Mouse (Mus musculus) embryonic stem cell, embryonic (primary cell): ENCODE results near the gene Chrm4.

Source experiments
- CTCF ChIA-PET, 4 experiments: fragments of 300-600 bp in 2 of 4; fragments of 350-600 bp in 2 of 4; sonication (Branson Sonifier 250); formaldehyde crosslinking; loops; one replicate each; lab custom pipeline; 2022; ENCODE audit warnings: inconsistent platforms in 2 of 4; lab: Charles Lee
- POLR2A ChIA-PET, 4 experiments: fragments of 300-600 bp in 2 of 4; fragments of 350-600 bp in 2 of 4; sonication (Branson Sonifier 250); formaldehyde crosslinking; loops; one replicate each; lab custom pipeline; 2022; ENCODE audit warnings: antibody characterized with exemption in 4 of 4, inconsistent platforms in 1 of 4; lab: Charles Lee

Gene Chrm4

GRCm38 (mm10) chr2:91961901-91962761, 35.1 kb downstream of the Chrm4 start:
- POLR2A ChIA-PET, result interaction anchor here (0.6 to 5.7 kb wide), 28 partner anchors 8 to 1021 kb away, joined by 3 to 34 read pairs (median 5); partner anchors contain the start of gene Mdk (in 1 of the 4)
- CTCF ChIA-PET, result interaction anchor here in 3 of 4 experiments (0.6 to 4.4 kb wide), 17 partner anchors 8 to 891 kb away, joined by 3 to 41 read pairs (median 6); partner anchors contain the start of genes Gm9821 (in 2 of the 3) and Mdk (in 1 of the 3)

DNA sequence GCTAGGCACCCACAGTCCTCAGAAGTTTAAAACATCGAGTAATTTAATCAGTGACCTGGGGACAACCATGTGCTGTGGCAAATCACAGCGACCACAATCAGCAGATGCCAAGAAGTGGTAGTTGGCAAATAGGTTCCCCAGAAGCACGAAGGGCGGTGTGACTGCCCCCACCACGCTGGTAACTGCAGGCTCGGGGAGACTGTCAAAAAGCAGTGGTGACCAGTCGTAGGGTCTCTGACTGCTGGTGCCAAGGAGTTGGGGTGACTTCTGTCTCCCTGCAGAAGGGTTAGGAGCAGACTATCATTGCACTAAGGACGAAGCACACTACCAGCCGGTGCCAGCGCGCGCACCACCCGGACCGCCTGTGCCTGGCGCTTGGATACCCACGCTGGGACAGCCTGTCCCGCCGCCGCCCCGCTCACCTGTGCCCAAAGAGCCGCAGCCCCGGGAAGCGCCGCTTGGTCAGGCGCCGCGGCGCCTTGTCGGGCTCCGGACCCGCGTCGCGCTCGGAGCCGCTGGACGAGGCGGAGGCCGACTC, 35.9 kb downstream of the Chrm4 start:
- CTCF ChIA-PET, result interaction anchor here (0.5 to 4.2 kb wide), 45 partner anchors 8 to 469 kb away, joined by 3 to 41 read pairs (median 6); partner anchors contain the start of genes Mdk (in 4 of the 4), Gm9821 (in 3 of the 4), Dgkz (in 2 of the 4) and Ambra1 (in 1 of the 4)
- POLR2A ChIA-PET, result interaction anchor here (0.5 to 5.7 kb wide), 46 partner anchors 8 to 1022 kb away, joined by 3 to 34 read pairs (median 5); partner anchors contain the start of genes Mdk (in 3 of the 4), Ambra1 (in 2 of the 4), Arfgap2 (in 1 of the 4) and Dgkz (in 1 of the 4)

- POLR2A ChIA-PET, result interaction anchor here (0.5 to 5.7 kb wide), 42 partner anchors 9 to 699 kb away, joined by 3 to 34 read pairs (median 4); partner anchors contain the start of genes Mdk (in 3 of the 4), Ambra1 (in 2 of the 4), Arfgap2 (in 1 of the 4) and Dgkz (in 1 of the 4)
Measured at GRCm38 (mm10) chr2:91963443-91963932, 36.4 kb downstream of the Chrm4 start.

GRCm38 (mm10) chr2:91964610-91965204, 37.7 kb downstream of the Chrm4 start:
- ChIA-PET POLR2A (interaction anchor here (0.5 to 5.7 kb wide), 30 partner anchors 8 to 410 kb away, joined by 3 to 34 read pairs (median 4); partner anchors contain the start of genes Dgkz (in 2 of the 4), Mdk (in 2 of the 4), Large2 (in 1 of the 4) and Pex16 (in 1 of the 4)), CTCF (interaction anchor here in 3 of 4 experiments (0.5 to 4.2 kb wide), 23 partner anchors 9 to 91 kb away, joined by 3 to 41 read pairs (median 6); partner anchors contain the start of genes Dgkz (in 2 of the 3), Gm9821 (in 2 of the 3) and Mdk (in 1 of the 3))

More at GRCm38 (mm10) chr2:91963443-91963932, 36.4 kb downstream of the Chrm4 start:
- CTCF ChIA-PET, result interaction anchor here (0.5 to 4.2 kb wide), 49 partner anchors 8 to 468 kb away, joined by 3 to 41 read pairs (median 5); partner anchors contain the start of genes Mdk (in 4 of the 4), Dgkz (in 3 of the 4), Gm9821 (in 3 of the 4) and Ambra1 (in 1 of the 4)

DNA sequence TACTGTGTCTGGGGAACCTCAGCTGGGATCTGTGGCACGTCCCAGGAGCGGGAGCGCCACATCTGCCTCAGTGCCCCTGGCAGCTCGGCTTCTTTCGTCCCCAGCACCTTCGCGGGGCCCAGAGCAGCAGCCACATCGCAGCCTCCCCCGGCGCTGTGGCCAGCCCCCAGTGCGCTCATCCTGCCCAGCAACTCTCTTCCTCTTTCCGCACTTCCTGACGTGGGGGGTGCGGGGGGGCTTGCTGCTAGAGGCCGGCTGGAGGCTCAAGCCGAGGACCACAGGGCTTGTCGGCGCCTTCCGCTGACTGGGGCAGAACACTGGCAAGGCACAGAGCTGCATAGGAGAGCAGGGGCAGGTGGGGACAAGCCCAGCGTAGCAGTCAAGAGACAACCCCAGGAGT, 38.4 kb downstream of the Chrm4 start:
- ChIA-PET POLR2A (interaction anchor here (0.5 to 3.6 kb wide), 26 partner anchors 8 to 409 kb away, joined by 3 to 24 read pairs (median 4); partner anchors contain the start of genes Dgkz (in 2 of the 4), Mdk (in 2 of the 4), Ambra1 (in 1 of the 4) and Large2 (in 1 of the 4)), CTCF (interaction anchor here (0.5 to 4.2 kb wide), 15 partner anchors 9 to 404 kb away, joined by 3 to 41 read pairs (median 3); partner anchors contain the start of genes Dgkz (in 1 of the 4) and Gm9821 (in 1 of the 4))

DNA sequence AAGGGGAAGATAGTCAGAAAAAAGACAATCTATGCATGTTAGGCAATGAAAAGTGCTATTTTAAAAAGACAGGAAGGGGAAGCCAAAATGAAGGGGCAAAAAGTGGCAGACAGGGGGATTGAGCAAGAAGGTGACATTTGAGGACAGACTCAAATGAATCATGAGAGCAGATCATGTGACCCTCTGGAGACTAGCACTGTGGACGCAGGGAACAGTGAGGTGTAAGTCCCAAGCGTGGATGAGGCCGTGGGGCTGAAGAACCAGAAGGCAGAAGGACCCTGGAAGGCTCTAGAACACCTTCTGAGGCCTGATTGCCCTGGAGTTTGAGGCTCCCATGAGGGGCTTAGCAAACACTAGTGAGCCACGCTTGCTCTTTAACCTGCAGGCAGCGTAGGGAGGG, 39.3 kb downstream of the Chrm4 start:
- POLR2A ChIA-PET, result interaction anchor here in 3 of 4 experiments (0.5 to 3.3 kb wide), 5 partner anchors 10 to 342 kb away, joined by 3 to 15 read pairs (median 6); partner anchors contain the start of gene Dgkz (in 1 of the 3)
- CTCF ChIA-PET, result interaction anchor here in 1 of 4 experiments (1.6 kb wide), 1 partner anchor 37 kb away, joined by 5 read pairs; no protein-coding TSS in a partner anchor

- ChIA-PET CTCF (interaction anchor here in 1 of 4 experiments (1.3 kb wide), 1 partner anchor 16 kb away, joined by 7 read pairs; no protein-coding TSS in a partner anchor), POLR2A (interaction anchor here in 2 of 4 experiments (0.6 to 1.5 kb wide), 6 partner anchors 11 to 305 kb away, joined by 3 to 6 read pairs (median 3); partner anchors contain the start of gene Mdk (in 1 of the 2))
Measured at GRCm38 (mm10) chr2:91967962-91968361, 40.9 kb downstream of the Chrm4 start.

GRCm38 (mm10) chr2:91971231-91972097, 44.4 kb downstream of the Chrm4 start:
- POLR2A ChIA-PET, result interaction anchor here in 3 of 4 experiments (0.6 to 3.2 kb wide), 25 partner anchors 7 to 456 kb away, joined by 3 to 24 read pairs (median 4); partner anchors contain the start of genes Creb3l1 (in 1 of the 3), Large2 (in 1 of the 3) and Pex16 (in 1 of the 3)
- CTCF ChIA-PET, result interaction anchor here in 3 of 4 experiments (0.7 to 2.5 kb wide), 11 partner anchors 8 to 1032 kb away, joined by 3 to 8 read pairs (median 3); partner anchors contain the start of gene Mdk (in 1 of the 3)

DNA sequence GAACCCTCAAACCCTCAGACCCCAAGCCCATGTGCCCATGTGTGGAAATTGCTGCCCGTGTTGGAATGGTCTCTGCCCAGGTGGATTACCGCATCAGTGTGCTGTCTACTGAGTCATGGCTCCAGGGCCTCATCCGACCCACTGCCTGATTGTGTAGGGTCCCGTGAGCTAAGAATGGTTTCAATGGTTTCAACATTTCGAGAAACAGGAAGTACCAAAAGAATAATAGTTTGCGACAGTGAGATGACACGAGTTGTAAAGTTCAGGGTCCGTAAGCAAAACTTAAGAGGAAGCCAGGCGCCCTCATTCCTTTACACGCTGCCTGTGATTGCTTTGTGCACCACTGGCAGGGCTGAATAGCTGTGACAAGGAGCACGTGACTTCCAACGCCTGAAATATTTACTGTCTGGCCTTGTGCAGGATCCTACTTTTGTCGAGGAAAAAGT, 45.1 kb downstream of the Chrm4 start:
- POLR2A ChIA-PET, result interaction anchor here in 3 of 4 experiments (0.5 to 3.2 kb wide), 18 partner anchors 8 to 193 kb away, joined by 3 to 24 read pairs (median 4); partner anchors contain the start of gene Mdk (in 1 of the 3)
- CTCF ChIA-PET, result interaction anchor here (0.5 to 2.5 kb wide), 10 partner anchors 9 to 242 kb away, joined by 3 to 14 read pairs (median 4); partner anchors contain the start of gene Mdk (in 1 of the 4)

DNA sequence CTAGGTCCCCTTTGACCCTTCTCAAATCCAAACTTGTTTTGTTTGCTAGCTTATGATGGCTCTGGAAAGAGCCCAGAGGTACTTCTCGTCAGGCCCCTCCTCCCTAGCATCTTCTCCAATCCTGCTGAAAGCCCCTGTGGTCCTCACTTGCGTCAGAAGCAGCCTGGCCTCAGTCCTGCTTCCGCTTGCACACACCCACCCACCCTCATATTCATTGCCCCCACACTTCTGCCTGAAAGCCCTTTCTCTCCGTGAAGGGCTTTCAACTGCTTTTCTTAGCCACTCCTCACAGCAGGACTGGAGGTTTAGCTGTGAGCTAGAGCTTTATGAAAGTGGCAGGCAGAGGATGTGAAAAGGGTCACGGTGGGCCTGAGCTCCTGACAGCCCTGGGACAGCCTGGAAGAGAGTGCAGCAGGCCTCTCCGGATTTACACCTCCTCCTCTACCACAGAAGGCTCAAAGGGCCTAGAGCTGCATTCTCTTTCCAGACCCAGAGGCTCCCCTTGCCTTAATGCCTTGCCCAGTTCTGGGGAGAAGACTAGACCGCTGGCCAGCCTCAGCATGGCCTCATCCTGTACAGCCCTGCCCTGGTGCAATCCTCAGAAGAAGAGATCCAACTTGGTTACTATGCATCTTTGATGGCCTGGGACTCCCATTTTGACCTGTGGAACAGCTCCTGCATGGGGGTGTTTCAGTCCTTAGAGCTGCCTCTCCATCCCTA, 46.5 kb downstream of the Chrm4 start:
- POLR2A ChIA-PET, result interaction anchor here in 3 of 4 experiments (0.8 to 3.2 kb wide), 11 partner anchors 9 to 50 kb away, joined by 3 to 24 read pairs (median 4); partner anchors contain the start of gene Mdk (in 1 of the 3)
- CTCF ChIA-PET, result interaction anchor here (0.6 to 1.5 kb wide), 7 partner anchors 8 to 1082 kb away, joined by 3 to 6 read pairs (median 3); no protein-coding TSS in a partner anchor

- POLR2A ChIA-PET, result interaction anchor here (0.5 to 2.5 kb wide), 17 partner anchors 8 to 321 kb away, joined by 3 to 16 read pairs (median 4); partner anchors contain the start of gene Mdk (in 1 of the 4)
- CTCF ChIA-PET, result interaction anchor here in 3 of 4 experiments (0.8 to 2.1 kb wide), 9 partner anchors 8 to 46 kb away, joined by 3 to 7 read pairs (median 5); no protein-coding TSS in a partner anchor
Measured at GRCm38 (mm10) chr2:91975581-91976541, 48.8 kb downstream of the Chrm4 start, which contains the start of gene Dgkz. Gene Dgkz, minus strand, starts transcription at chr2:91975864.

- CTCF ChIA-PET, result interaction anchor here in 2 of 4 experiments (0.9 to 1.3 kb wide), 5 partner anchors 10 to 46 kb away, joined by 3 to 4 read pairs (median 4); no protein-coding TSS in a partner anchor
Measured at GRCm38 (mm10) chr2:91977960-91978359, 50.9 kb downstream of the Chrm4 start.

More at GRCm38 (mm10) chr2:91977960-91978359, 50.9 kb downstream of the Chrm4 start:
- POLR2A ChIA-PET, result interaction anchor here in 2 of 4 experiments (0.6 to 1.4 kb wide), 3 partner anchors 10 to 934 kb away, joined by 3 read pairs; no protein-coding TSS in a partner anchor
